Mouse (Mus musculus) stomach, embryonic 14.5 days (tissue): ENCODE data around the gene Hbb-bt. TPM values are rescaled to one million over a fixed set of nuclear protein-coding genes. Genes with fewer than 3 reads are reported as not detected.
"Not testable (repeated sequence)": the region's sequence is repeated elsewhere in the genome, so short reads cannot be mapped to it uniquely, and the experiment has no call there.

Experiments used
- ATAC-seq: fragments of 200-750 bp; cut with Nextera tagmentation; 2 replicates; pipeline ENCODE4 v1.8.0; 2017; ENCODE audit warnings: low read depth, moderate TSS enrichment; ENCODE audit not compliant: insufficient number of reproducible peaks, insufficient read depth, low FRiP score
- H3K27ac ChIP-seq: fragments of 300-500 bp; sonication (generic); 2 replicates; pipeline ENCODE4 v1.5.1; 2014; ENCODE audit warnings: mild to moderate bottlenecking, low read length, moderate library complexity, mixed read lengths
- H3K27me3 ChIP-seq: fragments of 300-500 bp; sonication (generic); 2 replicates; pipeline ENCODE4 v1.6.1; 2014; ENCODE audit warnings: low read length, control low read depth, mixed read lengths; ENCODE audit not compliant: control insufficient read depth, insufficient read depth
- H3K36me3 ChIP-seq: fragments of 300-500 bp; sonication (generic); 2 replicates; pipeline ENCODE4 v1.6.1; 2014; ENCODE audit warnings: mild to moderate bottlenecking, control low read depth, low read length, moderate library complexity, mixed read lengths; ENCODE audit not compliant: control insufficient read depth, insufficient read depth
- H3K4me1 ChIP-seq: fragments of 300-500 bp; sonication (generic); 2 replicates; pipeline ENCODE4 v1.6.1; 2014; ENCODE audit warnings: low read length, control low read depth, mixed read lengths; ENCODE audit not compliant: control insufficient read depth, insufficient read depth
- H3K4me2 ChIP-seq: fragments of 300-500 bp; sonication (generic); replicated peaks from 2 replicates; pipeline ENCODE4 v1.6.1; 2014; ENCODE audit warnings: low read depth, low read length, control low read depth
- H3K4me3 ChIP-seq: fragments of 300-500 bp; sonication (generic); 2 replicates; pipeline ENCODE4 v1.5.1; 2014; ENCODE audit warnings: low read depth, low read length, control low read depth
- H3K9ac ChIP-seq: fragments of 300-500 bp; sonication (generic); replicated peaks from 2 replicates; pipeline ENCODE4 v1.6.1; 2014; ENCODE audit warnings: low read depth, mild to moderate bottlenecking, control low read depth, low read length, moderate library complexity, mixed read lengths
- H3K9me3 ChIP-seq: fragments of 300-500 bp; sonication (generic); 2 replicates; pipeline ENCODE4 v1.6.1; 2016; ENCODE audit warnings: low read depth, low read length, control low read depth; ENCODE audit not compliant: control insufficient read depth
- WGBS: fragments of 180-500 bp; shearing (Covaris S2); extraction: QIAGEN DNeasy Blood & Tissue Kit; methylation state at CpG from one replicate; pipeline ENCODE4 v1.1.7; 2014; 5-methylcytosine and 5-hydroxymethylcytosine counted together
- polyA plus RNA-seq: library from polyadenylated mRNA; unstranded; fragments of >200 nt; fragmentation: Nextera tagmentation; extraction: Ambion mirVana; gene quantifications from 2 replicates; pipeline ENCODE4 v1.2.1, GENCODE M21; 2014

Hbb-bt gene
- polyA plus RNA-seq, 1 experiment from 2014 or later, result 1,619 TPM

DNA sequence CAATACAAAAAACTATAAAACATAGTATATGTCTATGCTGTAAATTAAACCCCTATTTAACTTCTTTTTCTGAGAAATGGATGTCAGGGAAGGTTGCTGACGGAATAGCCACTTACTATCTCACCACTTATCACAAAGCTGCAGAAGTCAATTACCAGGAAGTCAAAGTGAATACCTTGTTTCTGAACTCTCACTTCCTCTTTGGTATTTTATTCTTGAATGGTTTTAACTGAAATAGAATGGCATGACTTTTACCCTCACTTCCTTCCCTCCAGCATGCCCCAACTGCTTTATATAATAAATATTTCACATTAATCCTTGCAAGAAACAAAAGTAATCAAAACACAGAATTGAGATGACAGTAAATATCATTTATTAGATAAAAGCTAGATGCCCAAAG, 1.6 kb downstream of the Hbb-bt start:
- Histone ChIP-seq H3K4me3 (no peak overlapping the region), H3K9ac (no peak overlapping the region), H3K27me3 (no peaks in the 10 kb centered on the region), H3K4me1 (no peaks in the 10 kb centered on the region), H3K36me3 (no peaks in the 10 kb centered on the region), H3K27ac (no peak overlapping the region), H3K9me3 (no peaks in the 10 kb centered on the region), H3K4me2 (no peak overlapping the region)
- ATAC-seq, result no peak
- WGBS, result 61% methylated on average over 1 of the region's 1 CpGs

DNA sequence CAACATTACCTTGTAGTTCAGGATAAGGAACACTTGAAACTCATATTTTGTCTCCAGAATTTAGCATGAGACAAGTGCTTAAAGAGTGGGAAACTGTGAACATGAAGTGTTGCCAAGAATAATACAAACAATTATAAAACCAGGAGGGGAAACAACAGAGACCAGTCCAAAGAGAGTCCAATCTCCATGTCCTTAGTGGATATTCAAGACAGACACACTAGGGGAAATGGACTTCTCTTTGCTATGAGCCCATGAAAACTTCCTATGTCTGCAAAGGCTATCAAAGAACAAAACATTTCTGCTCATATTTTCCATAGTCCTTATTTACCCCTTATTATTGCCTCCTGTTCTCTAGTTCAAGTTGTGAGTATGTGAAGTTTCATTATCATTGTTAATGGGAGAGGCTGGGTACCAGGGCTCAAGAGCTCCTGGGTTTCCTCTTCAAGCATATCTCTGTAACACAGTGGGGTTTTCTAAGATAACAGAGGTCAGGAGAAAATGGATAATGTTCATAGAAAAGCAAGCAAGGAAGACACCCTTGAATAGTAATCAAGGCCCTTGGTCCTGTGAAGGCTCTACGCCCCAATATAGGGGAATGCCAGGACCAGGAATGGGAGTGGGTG, 2.5 kb downstream of the Hbb-bt start:
- no peaks in the 10 kb centered on the region for H3K36me3 ChIP-seq
- H3K27ac ChIP-seq, result no peak overlapping the region
- WGBS, result 86% methylated on average over 1 of the region's 1 CpGs
- H3K27me3 ChIP-seq, result no peaks in the 10 kb centered on the region
- no peaks in the 10 kb centered on the region for H3K4me1 ChIP-seq
- H3K9ac ChIP-seq, result no peak overlapping the region
- H3K4me3 ChIP-seq, result no peak overlapping the region
- peak; percentile 33; the same call in 1 of the 2 replicates for ATAC-seq
- no peak overlapping the region for H3K4me2 ChIP-seq
- no peaks in the 10 kb centered on the region for H3K9me3 ChIP-seq

DNA sequence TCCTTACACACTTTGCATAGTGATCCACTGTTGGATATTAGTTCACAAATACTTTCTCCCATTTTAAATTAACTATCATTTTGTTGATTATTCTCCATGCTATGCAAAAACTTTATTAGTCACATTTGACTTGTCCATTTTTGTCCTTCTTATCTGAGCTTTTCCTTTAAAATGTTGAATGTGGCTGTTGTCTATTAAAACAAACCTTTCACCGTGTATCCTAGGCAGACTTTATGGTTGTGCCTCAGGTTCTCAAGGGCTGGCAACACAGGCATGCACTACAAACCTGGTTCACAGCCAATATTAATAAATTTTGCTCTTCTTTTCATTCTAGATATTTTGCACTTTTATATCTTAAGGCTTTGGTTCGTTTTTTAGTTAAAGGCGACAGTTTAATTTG, 3.0 kb downstream of the Hbb-bt start:
- no peaks in the 10 kb centered on the region for H3K36me3 ChIP-seq
- H3K4me2 ChIP-seq, result no peak overlapping the region
- 79% methylated on average over 3 of the region's 3 CpGs for WGBS
- H3K4me3 ChIP-seq, result no peak overlapping the region
- H3K4me1 ChIP-seq, result no peaks in the 10 kb centered on the region
- H3K9me3 ChIP-seq, result no peaks in the 10 kb centered on the region
- no peak for ATAC-seq
- no peak overlapping the region for H3K9ac ChIP-seq
- no peaks in the 10 kb centered on the region for H3K27me3 ChIP-seq
- no peak overlapping the region for H3K27ac ChIP-seq

DNA sequence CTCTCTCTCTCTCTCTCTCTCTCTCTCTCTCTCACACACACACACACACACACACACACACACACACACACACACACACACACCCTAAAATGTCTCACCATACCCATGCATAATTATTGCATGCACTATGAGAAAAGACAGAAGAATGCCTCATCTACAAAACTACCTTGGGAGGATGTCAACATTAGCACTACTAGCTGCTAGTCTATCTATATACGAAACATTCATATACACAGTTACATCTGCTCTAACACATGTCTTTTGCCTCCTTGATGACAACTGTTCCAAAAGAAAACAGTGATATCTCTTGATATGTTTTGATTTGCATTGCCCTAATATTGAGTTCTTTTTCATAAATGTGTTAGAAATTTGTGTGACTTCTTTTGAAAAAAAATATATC, 3.5 kb downstream of the Hbb-bt start:
- ATAC-seq, result no peak
- 76% methylated on average over 1 of the region's 1 CpGs for WGBS
- no peaks in the 10 kb centered on the region for H3K9me3 ChIP-seq
- H3K27me3 ChIP-seq, result no peaks in the 10 kb centered on the region
- no peaks in the 10 kb centered on the region for H3K36me3 ChIP-seq
- no peaks in the 10 kb centered on the region for H3K4me1 ChIP-seq
- H3K27ac ChIP-seq, result no peak overlapping the region
- H3K4me3 ChIP-seq, result no peak overlapping the region
- no peak overlapping the region for H3K4me2 ChIP-seq
- H3K9ac ChIP-seq, result no peak overlapping the region

DNA sequence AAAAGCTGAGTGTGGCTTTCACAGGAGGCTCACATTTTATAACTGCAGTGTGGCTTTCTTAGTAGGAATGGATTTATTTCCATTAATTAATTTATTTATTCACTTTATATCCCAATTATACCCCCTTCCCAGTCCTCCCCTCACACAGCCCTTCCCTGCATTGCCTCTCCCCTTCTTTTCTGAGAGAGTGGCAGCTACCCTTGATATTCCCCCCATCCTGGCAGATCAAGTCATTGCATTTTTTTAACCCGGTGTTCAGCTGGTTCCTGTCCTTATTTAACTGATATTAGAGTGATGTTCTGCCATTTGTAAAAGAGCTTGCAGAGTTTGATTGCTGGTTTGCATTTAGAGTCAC, 4.0 kb downstream of the Hbb-bt start:
- Histone ChIP-seq H3K27ac (no peak overlapping the region), H3K4me1 (no peaks in the 10 kb centered on the region), H3K4me2 (no peak overlapping the region), H3K9ac (no peak overlapping the region), H3K9me3 (no peaks in the 10 kb centered on the region), H3K36me3 (no peaks in the 10 kb centered on the region), H3K27me3 (no peaks in the 10 kb centered on the region), H3K4me3 (no peak overlapping the region)
- WGBS, result 55% methylated on average over 1 of the region's 1 CpGs
- ATAC-seq, result no peak

DNA sequence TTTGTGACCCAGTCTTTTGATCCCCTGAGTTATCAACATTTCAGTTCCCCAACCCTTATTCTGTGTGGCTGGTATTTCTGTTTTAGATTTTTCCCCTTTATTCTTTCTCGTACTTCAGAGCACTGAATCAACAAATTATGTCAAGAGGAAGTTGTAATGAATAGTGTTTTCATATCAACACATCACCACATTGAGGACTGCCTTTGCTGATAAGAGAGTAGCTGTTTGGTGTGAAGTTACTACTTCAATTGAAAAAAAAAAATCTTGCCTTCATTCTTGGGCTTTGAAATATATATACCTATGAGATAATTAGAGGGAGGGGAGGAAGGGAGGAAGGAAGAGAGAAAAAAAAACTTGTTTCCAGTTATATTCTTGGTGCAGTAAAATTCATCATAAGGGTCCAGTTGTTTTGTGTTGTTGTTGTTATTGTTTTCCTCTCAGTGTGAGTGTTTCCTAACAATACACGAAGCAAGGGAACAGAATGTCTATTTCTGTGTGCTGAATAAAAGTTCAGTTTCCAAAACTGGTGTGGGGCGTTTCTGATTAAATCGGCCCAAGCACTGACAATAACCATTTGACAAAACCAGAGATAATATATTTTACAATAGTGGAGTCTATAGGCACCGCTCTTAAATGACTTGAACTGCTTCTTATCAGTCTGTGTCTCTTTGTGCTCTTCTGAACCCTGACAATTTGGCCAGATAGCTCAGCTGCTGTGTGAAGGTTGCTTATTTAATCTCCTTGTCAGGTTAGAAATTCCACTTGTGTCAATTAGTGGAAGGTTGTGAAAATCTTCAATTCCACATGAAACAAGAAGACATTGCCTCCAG, 4.6 kb downstream of the Hbb-bt start:
- Histone ChIP-seq H3K27me3 (no peaks in the 10 kb centered on the region), H3K9me3 (no peaks in the 10 kb centered on the region), H3K27ac (no peak overlapping the region), H3K36me3 (no peaks in the 10 kb centered on the region), H3K4me2 (no peak overlapping the region), H3K9ac (no peak overlapping the region), H3K4me1 (no peaks in the 10 kb centered on the region), H3K4me3 (no peak overlapping the region)
- WGBS, result 53% methylated on average over 5 of the region's 5 CpGs
- no peak for ATAC-seq

DNA sequence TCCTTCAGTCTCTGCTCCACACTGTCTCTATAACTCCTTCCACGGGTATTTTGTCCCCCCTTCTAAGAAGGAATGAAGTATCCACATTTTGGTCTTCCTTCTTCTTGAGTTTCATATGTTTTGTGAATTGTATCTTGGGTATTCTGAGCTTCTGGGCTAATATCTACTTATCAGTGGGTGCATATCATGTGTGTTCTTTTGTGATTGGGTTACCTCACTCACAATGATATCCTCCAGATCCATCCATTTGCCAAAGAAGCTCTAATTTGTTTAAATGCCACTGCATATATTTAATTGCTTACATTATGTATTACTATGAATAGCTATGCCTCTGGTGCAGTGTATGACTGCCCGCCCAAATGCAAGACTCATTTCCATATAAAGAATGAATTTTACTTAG, 5.7 kb downstream of the Hbb-bt start:
- not testable (repeated sequence) for H3K9ac ChIP-seq, H3K4me3 ChIP-seq, H3K4me2 ChIP-seq, H3K27ac ChIP-seq, H3K9me3 ChIP-seq, H3K4me1 ChIP-seq, ATAC-seq, H3K36me3 ChIP-seq, H3K27me3 ChIP-seq
- WGBS, result 78% methylated on average over 2 of the region's 2 CpGs

DNA sequence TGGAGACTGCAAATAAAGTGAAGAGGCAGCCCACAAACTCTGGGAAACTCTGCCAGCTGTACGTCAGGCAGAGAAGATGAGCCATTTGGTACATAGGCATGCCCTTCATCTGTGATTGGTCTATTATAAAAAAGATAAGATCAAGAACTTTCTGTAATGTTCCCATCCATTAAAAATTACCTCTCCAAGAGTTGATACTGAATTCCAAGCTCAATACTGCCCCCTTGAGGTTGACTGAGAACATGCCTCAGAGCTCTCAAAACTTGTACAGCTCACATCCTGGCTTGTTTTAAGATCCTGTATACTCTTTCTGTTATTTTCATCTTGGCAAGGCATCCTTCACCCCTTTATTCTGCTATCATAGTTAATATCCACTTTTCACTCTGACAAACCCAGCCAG, 6.9 kb downstream of the Hbb-bt start:
- no peak overlapping the region for H3K4me2 ChIP-seq
- WGBS, result 59% methylated on average over 1 of the region's 1 CpGs
- no peaks in the 10 kb centered on the region for H3K36me3 ChIP-seq
- no peak overlapping the region for H3K27ac ChIP-seq
- ATAC-seq, result no peak
- no peak overlapping the region for H3K9ac ChIP-seq
- no peaks in the 10 kb centered on the region for H3K27me3 ChIP-seq
- H3K9me3 ChIP-seq, result no peaks in the 10 kb centered on the region
- H3K4me3 ChIP-seq, result no peak overlapping the region
- H3K4me1 ChIP-seq, result no peaks in the 10 kb centered on the region
